Mouse (Mus musculus) liver, embryonic 15.5 days (tissue): ENCODE measurements around the gene Bsn. TPM values are rescaled to one million over a fixed set of nuclear protein-coding genes. Genes with fewer than 3 reads are reported as not detected.
"Not testable (repeated sequence)": the region's sequence is repeated elsewhere in the genome, so short reads cannot be mapped to it uniquely, and the experiment has no call there.

Experiments
- ATAC-seq: fragments of 200-750 bp; cut with Nextera tagmentation; 2 replicates; pipeline ENCODE4 v1.8.0; 2017; ENCODE audit warnings: moderate number of reproducible peaks, mild to moderate bottlenecking, moderate library complexity; ENCODE audit not compliant: insufficient read depth
- H3K27ac ChIP-seq: fragments of 300-500 bp; sonication (generic); replicated peaks from 2 replicates; pipeline ENCODE4 v1.5.1; 2015; ENCODE audit warnings: mild to moderate bottlenecking, inconsistent platforms
- H3K27me3 ChIP-seq: fragments of 300-500 bp; sonication (generic); 2 replicates; pipeline ENCODE4 v1.6.1; 2015; ENCODE audit warnings: mild to moderate bottlenecking, inconsistent platforms
- H3K36me3 ChIP-seq: fragments of 300-500 bp; sonication (generic); replicated peaks from 2 replicates; pipeline ENCODE4 v1.6.1; 2015; ENCODE audit warnings: moderate library complexity, mild to moderate bottlenecking, inconsistent platforms
- H3K4me1 ChIP-seq: fragments of 300-500 bp; sonication (generic); replicated peaks from 2 replicates; pipeline ENCODE4 v1.6.1; 2015; ENCODE audit warnings: inconsistent platforms
- H3K4me2 ChIP-seq: fragments of 300-500 bp; sonication (generic); 2 replicates; pipeline ENCODE4 v1.6.1; 2015; ENCODE audit warnings: moderate library complexity, mild to moderate bottlenecking, inconsistent platforms
- H3K4me3 ChIP-seq: fragments of 300-500 bp; sonication (generic); replicated peaks from 2 replicates; pipeline ENCODE4 v1.5.1; 2015; ENCODE audit warnings: mild to moderate bottlenecking, inconsistent platforms
- H3K9ac ChIP-seq: fragments of 300-500 bp; sonication (generic); 2 replicates; pipeline ENCODE4 v1.6.1; 2015; ENCODE audit warnings: moderate library complexity, mild to moderate bottlenecking, inconsistent platforms
- H3K9me3 ChIP-seq: fragments of 300-500 bp; sonication (generic); replicated peaks from 2 replicates; pipeline ENCODE4 v1.6.1; 2016; ENCODE audit warnings: inconsistent platforms
- WGBS: fragments of 180-500 bp; shearing (Covaris S2); methylation state at CpG from one replicate; pipeline ENCODE4 v1.1.7; 2015; ENCODE audit warnings: mixed read lengths; ENCODE audit not compliant: insufficient replicate concordance; 5-methylcytosine and 5-hydroxymethylcytosine counted together
- polyA plus RNA-seq: library from polyadenylated mRNA; unstranded; fragments of >200 nt; fragmentation: Nextera tagmentation; extraction: Ambion mirVana; gene quantifications from 2 replicates; pipeline ENCODE4 v1.2.1, GENCODE M21; 2015

Bsn gene
- polyA plus RNA-seq, 1 experiment from 2014 or later: 1.4 TPM

DNA sequence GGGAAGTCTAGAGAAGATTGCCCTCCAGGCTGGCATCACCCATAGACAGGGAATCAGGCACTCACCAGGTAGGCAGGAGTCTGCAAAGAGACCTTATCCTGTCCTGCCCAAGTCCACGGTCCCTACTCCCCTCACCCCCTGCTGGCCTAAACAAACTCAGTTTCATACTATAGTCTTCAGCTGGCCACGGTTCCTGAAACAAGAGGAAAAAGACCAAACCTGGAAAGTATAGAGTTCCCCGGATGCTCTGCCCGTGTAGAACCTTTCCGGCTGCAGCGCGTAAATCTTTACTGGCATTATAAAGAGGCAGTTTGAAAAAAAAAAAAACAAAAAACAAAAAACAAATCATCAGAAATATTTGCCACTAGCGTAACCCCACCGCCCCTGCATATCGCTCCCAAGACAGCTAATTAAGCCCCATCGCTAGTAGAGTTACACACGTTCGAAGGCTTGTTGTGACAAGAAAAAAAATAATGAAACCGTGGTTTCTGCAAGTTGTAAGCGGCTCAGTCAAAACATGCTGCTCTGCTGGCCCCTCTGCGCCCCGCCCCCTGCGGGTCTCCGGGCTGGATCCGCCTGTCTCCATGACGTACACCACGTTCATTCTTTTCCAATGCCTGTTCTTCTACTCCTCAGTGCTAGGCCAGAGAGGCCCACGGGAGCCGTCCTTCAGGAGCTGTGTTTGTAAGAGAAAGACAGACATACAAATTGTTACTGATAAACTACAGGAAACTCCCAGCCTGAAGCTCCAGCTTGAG lies 6.9 kb upstream of the Bsn start:
- no peak overlapping the region for H3K27ac ChIP-seq
- 45% methylated on average over 24 of the region's 24 CpGs for WGBS
- ATAC-seq: no peak
- H3K4me3 ChIP-seq: no peak overlapping the region
- H3K27me3 ChIP-seq: peaks cover 31% of the 10 kb centered on the region
- H3K36me3 ChIP-seq: no peaks in the 10 kb centered on the region
- no peaks in the 10 kb centered on the region for H3K9me3 ChIP-seq
- H3K4me1 ChIP-seq: peaks cover 23% of the 10 kb centered on the region
- no peak overlapping the region for H3K4me2 ChIP-seq
- H3K9ac ChIP-seq: no peak overlapping the region

GRCm38 (mm10) chr9:108196222-108196621 lies 6.0 kb upstream of the Bsn start:
- not testable (repeated sequence) for H3K4me2 ChIP-seq, ATAC-seq, H3K4me3 ChIP-seq, H3K9ac ChIP-seq, H3K36me3 ChIP-seq, H3K9me3 ChIP-seq, H3K27ac ChIP-seq
- H3K4me1 ChIP-seq: peaks cover 19% of the 10 kb centered on the region
- peaks cover 39% of the 10 kb centered on the region for H3K27me3 ChIP-seq
- 47% methylated on average over 6 of the region's 6 CpGs for WGBS

DNA sequence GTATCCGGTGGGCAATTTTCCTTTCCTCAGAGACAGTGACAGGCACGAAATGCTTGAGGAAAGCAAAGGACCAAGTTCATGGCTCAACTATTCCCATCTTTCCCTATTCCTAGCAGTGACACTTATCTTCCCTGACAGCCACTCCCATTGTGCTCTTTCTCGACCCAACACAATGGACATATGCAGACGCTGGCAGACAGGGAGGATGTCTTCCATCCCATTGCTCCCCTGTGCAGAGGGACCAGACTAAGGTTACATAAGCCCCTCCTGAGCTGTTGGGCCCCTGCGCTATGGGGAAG lies 747 bp downstream of the Bsn start:
- Histone ChIP-seq H3K4me2 (peak overlapping the region; percentile 82; the same call in 1 of the 2 replicates), H3K4me3 (no peak overlapping the region), H3K36me3 (no peaks in the 10 kb centered on the region), H3K27me3 (peaks cover 83% of the 10 kb centered on the region), H3K27ac (no peak overlapping the region), H3K9ac (no peak overlapping the region), H3K4me1 (peaks cover 8% of the 10 kb centered on the region), H3K9me3 (no peaks in the 10 kb centered on the region)
- WGBS: 36% methylated on average over 5 of the region's 5 CpGs
- ATAC-seq: no peak

DNA sequence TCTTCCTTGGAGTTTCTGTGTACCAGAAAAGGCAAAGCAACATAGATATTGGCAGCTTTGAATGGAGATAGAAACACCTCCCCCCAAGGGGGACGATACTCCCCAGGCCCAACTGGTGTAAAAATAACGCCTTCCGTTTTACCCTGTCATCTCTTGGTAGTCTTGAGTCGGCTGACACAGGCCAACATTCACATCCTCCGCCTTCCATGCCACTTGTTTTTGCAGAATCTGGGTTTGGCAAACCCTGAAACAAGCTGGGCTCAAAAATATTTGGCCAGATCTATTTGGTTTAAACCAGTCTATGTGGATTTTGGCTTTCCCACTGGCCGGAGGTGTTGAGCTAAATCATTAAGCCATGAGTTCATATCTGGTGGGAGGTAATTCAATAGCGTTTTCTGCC lies 1.2 kb downstream of the Bsn start:
- WGBS: 63% methylated on average over 7 of the region's 7 CpGs
- no peak overlapping the region for H3K9ac ChIP-seq
- H3K9me3 ChIP-seq: no peaks in the 10 kb centered on the region
- no peak overlapping the region for H3K4me2 ChIP-seq
- peaks cover 83% of the 10 kb centered on the region for H3K27me3 ChIP-seq
- H3K4me1 ChIP-seq: peaks cover 8% of the 10 kb centered on the region
- H3K4me3 ChIP-seq: no peak overlapping the region
- no peak overlapping the region for H3K27ac ChIP-seq
- no peak for ATAC-seq
- H3K36me3 ChIP-seq: no peaks in the 10 kb centered on the region

DNA sequence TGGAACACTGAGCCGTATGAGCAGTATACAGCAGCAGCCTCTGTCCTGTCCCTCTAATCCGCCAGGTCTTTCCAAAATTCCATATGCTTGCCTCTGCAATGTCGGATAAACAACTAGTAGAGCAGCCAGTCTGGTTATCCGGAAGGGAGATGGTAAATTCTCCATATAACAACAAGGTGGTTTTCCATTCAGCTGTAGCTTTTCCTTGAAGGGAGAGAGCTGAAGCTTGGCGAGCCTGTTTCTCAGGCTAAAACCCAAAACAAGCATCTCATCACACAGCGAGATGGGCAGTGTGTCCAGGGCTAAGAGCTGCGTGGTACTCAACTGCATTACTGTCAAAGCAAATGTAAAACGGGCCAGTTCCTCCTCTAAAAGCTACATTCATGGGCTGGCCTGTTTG lies 1.7 kb downstream of the Bsn start:
- Histone ChIP-seq H3K4me1 (peaks cover 8% of the 10 kb centered on the region), H3K27ac (no peak overlapping the region), H3K9ac (no peak overlapping the region), H3K4me2 (no peak overlapping the region), H3K4me3 (no peak overlapping the region), H3K36me3 (no peaks in the 10 kb centered on the region), H3K27me3 (peaks cover 82% of the 10 kb centered on the region), H3K9me3 (no peaks in the 10 kb centered on the region)
- WGBS: 60% methylated on average over 8 of the region's 8 CpGs
- no peak for ATAC-seq

DNA sequence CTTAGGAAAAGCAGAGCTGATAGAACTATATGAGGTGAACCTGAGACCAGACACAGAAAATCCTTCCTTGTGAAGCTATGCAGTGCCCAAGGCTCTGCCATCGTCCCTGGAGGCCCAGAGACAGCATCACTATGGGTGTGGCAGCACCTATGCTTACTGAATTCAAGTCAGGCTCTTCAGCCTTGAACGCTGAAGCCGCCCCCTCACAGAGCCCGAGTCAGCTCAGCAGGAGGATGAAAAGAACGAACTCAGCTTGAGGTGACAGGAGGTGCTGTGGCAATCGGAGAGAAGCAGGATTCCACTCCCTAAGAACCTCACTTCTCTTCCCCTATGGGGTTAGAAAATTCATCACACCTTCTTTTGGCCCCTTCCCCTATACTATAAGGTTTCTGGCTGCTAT lies 2.6 kb downstream of the Bsn start:
- peaks cover 73% of the 10 kb centered on the region for H3K27me3 ChIP-seq
- no peak for ATAC-seq
- no peak overlapping the region for H3K4me3 ChIP-seq
- no peak overlapping the region for H3K27ac ChIP-seq
- WGBS: 32% methylated on average over 6 of the region's 6 CpGs
- peaks cover 8% of the 10 kb centered on the region for H3K4me1 ChIP-seq
- H3K4me2 ChIP-seq: no peak overlapping the region
- H3K36me3 ChIP-seq: no peaks in the 10 kb centered on the region
- H3K9ac ChIP-seq: no peak overlapping the region
- no peaks in the 10 kb centered on the region for H3K9me3 ChIP-seq

DNA sequence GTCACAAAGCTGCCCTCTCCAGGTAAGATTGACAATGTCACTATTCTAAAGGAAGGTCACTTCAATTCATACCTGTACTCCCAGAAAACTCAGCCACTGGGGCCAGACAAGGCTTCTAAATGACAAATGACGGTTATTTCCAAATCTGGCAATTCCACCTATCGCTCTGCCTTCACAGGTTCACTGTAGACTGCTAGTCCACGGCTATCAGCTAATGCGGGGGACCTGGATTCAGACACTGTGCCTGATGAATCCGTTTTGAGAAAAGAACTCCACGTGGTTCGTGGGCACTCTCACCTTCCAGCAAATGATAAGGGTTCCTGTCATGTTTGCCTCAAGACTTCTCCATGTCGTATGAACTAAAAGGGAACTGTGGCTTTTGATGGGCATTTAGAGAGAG lies 4.4 kb downstream of the Bsn start:
- Histone ChIP-seq H3K9ac (no peak overlapping the region), H3K27me3 (peaks cover 55% of the 10 kb centered on the region), H3K27ac (no peak overlapping the region), H3K9me3 (no peaks in the 10 kb centered on the region), H3K4me2 (no peak overlapping the region), H3K4me3 (no peak overlapping the region), H3K36me3 (no peaks in the 10 kb centered on the region), H3K4me1 (peaks cover 8% of the 10 kb centered on the region)
- 58% methylated on average over 8 of the region's 8 CpGs for WGBS
- ATAC-seq: no peak

DNA sequence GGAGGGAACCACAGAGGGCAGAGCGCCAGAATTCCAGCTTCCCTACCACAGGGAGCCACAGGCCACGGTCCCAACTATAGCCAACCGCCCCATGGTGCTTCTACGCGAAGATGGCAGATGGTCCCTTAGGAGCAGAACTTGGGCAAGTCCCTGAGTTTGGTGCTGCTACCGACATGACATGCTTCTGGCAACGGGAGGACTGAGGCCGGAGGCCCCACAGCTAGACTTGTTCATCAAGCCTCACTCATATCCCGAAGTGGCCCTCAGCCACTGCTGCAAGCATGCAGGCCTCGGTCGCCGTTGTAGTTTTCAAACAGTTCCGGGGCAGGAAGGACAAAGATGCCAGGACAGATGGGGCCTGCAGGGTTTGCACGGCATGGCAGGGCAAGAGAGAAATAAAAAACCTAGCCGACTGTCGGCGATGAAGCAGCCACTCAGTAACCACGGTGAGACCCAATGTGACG lies 6.6 kb downstream of the Bsn start:
- H3K4me3 ChIP-seq: no peak overlapping the region
- no peak for ATAC-seq
- WGBS: 77% methylated on average over 19 of the region's 19 CpGs
- no peaks in the 10 kb centered on the region for H3K4me1 ChIP-seq
- no peak overlapping the region for H3K27ac ChIP-seq
- no peaks in the 10 kb centered on the region for H3K36me3 ChIP-seq
- no peak overlapping the region for H3K9ac ChIP-seq
- peaks cover 35% of the 10 kb centered on the region for H3K27me3 ChIP-seq
- H3K9me3 ChIP-seq: no peaks in the 10 kb centered on the region
- no peak overlapping the region for H3K4me2 ChIP-seq

- 56% methylated on average over 11 of the region's 11 CpGs for WGBS
- Histone ChIP-seq H3K27ac (no peak overlapping the region), H3K36me3 (no peaks in the 10 kb centered on the region), H3K4me1 (no peaks in the 10 kb centered on the region), H3K9ac (no peak overlapping the region), H3K9me3 (no peaks in the 10 kb centered on the region), H3K4me2 (no peak overlapping the region), H3K27me3 (peaks cover 29% of the 10 kb centered on the region), H3K4me3 (no peak overlapping the region)
- no peak for ATAC-seq
Observed at GRCm38 (mm10) chr9:108182806-108183506, 7.2 kb downstream of the Bsn start.

DNA sequence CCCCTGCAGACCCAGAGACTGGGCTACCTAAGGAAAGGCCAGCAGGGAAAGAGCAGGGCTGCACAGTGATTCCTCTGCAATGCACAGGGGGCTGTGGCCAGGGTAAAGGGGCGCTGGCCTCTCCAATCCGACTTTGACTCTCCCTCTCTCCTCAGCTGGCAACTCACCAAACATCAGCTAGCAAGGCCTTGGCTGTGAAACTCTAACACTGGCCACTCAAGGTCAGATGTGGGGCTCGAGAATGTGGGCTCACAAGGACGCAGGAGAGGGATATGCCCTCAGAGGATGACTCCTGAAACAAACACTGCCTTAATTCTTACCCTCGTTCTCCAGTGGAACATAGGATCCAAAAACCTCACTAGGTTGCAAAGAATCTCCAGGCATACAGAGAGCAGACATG lies 11.8 kb downstream of the Bsn start:
- Histone ChIP-seq H3K4me1 (no peaks in the 10 kb centered on the region), H3K4me2 (no peak overlapping the region), H3K4me3 (no peak overlapping the region), H3K27me3 (0 out of 2 replicates have a peak, but pooled peaks cover 3% of the 10 kb centered on the region), H3K27ac (no peak overlapping the region), H3K9me3 (no peaks in the 10 kb centered on the region), H3K9ac (no peak overlapping the region), H3K36me3 (no peaks in the 10 kb centered on the region)
- 54% methylated on average over 5 of the region's 5 CpGs for WGBS
- no peak for ATAC-seq

DNA sequence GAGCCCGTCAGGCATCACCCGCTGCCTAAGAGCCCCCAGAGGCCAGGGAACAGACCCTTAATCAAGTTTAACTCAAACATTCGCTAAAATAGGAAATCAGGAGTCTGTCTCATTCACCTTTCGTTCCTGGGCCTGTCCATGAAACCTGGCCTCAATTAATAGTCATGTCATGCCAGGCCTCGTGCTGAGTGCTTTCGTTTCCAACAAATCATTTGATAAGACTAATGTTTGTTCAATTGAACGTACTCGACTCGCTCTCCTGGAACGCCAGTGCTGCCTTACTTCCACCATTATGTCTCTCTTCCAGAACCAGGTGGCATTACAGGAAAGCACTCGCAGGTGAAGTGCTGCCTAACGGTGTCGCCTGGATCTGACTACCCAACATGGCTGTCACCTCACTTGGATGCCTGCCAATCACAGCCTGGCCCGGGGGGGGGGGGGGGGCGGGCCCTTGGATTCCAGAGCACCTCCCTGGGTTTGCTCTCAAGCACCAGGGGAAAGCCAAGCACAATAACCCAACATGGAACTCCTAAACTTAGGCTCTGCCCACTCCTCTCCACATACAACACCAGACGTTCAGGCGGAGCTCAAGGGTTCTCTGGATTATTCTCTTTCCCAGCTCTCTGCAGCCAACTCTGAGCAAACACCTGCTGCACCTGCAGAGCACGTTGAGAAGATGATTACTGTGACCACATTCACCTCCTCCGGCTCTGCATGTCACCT lies 14.9 kb downstream of the Bsn start:
- no peak for ATAC-seq
- Histone ChIP-seq H3K36me3 (no peaks in the 10 kb centered on the region), H3K4me2 (no peak overlapping the region), H3K4me3 (no peak overlapping the region), H3K27me3 (0 out of 2 replicates have a peak, but pooled peaks cover 3% of the 10 kb centered on the region), H3K9me3 (no peaks in the 10 kb centered on the region), H3K9ac (no peak overlapping the region), H3K4me1 (no peaks in the 10 kb centered on the region), H3K27ac (no peak overlapping the region)
- WGBS: 65% methylated on average over 19 of the region's 19 CpGs
